Mouse (Mus musculus): ENCODE measurements around the gene Tomm40.

The Tomm40 gene

DNA sequence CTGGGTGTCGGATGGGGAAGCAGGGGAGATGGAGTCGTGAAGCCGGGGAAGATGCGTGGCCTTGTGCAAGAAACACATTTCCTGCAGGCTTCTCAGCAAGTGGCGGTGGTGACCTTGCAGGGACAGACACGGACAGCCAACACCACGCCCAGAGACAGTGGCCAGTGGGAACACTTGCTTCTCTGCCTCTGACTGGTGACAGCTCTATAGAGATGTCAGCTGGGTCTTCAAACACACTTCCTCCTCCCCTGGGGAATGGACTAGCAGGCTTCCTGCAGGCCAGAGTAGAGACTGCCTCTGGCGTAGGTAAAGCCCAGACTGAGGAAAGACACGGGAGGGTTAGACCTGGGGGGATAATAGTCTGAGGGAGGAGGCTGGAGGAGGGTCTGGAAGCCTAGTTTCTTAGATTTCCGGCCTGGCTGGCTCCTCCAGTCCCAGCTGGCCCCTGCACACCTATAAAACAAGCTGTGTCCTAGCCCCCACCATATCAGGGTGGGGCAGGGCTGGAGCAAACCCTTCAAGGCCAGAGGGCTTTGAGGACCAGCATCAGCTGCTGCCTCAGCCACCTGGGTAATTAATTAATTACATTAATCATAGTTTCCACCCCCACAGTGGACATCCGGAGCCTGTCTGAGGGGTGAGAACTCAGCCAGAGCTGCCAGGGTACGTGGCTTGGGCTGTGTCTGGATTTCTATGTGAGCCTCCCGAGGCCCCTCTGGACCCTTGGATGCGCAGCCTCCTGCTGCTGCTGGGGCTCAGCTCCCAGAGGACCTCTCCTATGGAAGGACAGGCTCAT lies 29.6 kb upstream of the Tomm40 start:
- peak in 1 of 2 experiments; percentile 22 for DNase-seq

DNA sequence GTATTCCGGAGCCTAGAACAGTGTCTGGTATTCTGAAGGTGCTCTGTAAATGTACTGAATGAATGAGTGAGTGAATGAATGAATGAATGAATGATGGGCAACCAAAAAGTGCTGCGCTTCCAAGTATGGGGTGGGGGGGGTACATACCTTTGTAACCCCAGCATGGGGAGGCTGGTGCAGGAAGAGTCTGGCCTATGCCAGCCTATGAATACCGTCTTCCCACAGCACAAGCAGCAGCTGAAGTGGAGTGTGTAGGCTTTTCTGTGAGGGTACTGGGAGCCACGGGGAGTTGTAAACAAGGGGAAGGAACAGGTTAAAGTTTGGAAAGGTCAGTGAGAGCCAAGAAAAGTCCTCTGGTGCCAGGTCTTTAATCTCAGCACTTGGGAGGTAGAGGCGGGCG lies 28.6 kb upstream of the Tomm40 start:
- no peak for DNase-seq

DNA sequence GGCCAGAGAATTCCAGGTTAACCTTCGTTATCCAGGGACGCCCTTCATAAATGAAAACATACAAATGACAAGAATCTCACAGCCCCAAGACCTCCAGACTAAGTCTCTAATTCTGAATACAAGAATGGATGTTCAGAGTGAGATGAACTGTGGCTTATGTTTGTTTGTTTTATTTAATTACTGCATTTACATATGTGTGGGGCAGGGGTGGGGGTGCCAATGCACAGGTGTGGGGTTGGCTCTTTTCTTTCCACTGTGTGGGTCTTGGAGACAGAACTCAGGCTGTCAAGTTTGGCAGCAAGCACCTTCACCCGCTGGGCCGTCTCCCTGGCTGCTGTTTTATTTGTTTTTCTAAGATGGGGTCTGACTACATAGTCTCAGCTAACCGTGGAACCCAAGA lies 27.2 kb upstream of the Tomm40 start:
- DNase-seq = no peak

DNA sequence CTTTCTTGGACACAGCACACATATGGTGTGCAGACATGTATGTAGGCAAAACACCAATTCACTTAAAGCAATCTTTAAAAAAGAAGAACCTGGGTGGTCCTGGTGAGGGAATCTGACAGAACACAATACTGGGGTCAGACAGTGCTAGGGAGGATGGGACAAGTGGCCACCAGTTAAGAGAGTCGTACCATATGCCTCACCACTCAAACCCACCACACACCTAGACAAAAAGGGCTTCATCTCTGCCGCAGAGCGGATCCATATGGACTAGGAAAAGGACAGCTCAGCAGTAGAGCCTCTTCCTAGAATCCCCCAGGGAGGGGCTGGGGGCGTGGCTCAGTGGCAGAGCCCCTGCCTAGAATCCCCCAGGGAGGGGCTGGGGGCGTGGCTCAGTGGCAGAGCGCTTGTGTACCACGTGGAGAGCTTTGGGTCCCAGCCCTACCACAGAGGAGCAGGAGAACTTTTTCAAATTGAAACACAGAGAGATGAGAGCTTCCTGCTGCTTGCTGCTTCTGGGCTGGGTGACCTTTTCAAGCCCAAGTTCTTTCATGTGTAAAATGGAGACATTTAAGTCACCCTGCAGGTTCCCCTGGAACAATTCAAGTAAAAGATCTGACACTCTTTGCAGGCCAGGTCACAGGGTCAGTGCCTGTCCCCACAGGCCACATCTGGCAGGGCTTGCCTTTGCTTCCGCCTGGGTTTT lies 26.2 kb upstream of the Tomm40 start:
- DNase-seq = no peak

DNA sequence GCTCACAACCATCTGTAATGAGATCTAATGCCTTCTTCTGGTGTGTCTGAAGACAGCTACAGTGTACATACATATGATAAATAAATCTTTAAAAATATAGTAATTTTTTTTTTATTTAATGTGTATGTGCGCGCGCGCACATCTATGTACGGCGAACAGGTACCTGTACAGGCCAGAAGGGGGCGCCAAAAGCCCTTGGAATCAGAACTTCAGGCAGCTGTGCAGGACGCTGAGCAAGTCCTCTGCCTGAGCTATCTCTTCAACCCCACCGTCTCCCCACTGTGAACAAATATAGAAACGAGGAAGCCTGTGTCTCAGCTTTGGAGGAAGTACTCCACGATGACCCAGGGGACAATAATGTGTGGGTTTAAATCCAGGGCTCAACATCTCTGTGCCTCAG lies 25.0 kb upstream of the Tomm40 start:
- DNase-seq = peak in 1 of 2 experiments; percentile 45

DNA sequence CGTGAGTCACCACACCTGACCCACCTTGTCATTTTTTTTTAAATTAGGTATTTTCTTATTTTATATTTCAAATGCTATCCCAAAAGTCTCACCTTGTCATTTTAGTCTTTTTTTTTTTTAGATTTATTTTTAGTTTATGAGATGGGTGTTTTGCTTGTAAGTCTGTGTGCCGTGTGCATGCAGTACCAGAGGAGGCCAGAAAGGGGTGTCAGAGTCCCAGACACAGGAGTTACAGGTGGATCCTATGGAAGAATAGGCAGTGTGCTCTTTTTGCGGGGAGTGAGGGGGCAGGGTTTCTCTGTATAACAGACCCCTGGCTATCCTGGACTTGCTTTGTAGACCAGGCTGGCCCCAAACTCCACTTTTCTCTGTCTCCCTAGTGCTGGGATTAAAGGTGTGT lies 23.5 kb upstream of the Tomm40 start:
- DNase-seq = no peak

DNA sequence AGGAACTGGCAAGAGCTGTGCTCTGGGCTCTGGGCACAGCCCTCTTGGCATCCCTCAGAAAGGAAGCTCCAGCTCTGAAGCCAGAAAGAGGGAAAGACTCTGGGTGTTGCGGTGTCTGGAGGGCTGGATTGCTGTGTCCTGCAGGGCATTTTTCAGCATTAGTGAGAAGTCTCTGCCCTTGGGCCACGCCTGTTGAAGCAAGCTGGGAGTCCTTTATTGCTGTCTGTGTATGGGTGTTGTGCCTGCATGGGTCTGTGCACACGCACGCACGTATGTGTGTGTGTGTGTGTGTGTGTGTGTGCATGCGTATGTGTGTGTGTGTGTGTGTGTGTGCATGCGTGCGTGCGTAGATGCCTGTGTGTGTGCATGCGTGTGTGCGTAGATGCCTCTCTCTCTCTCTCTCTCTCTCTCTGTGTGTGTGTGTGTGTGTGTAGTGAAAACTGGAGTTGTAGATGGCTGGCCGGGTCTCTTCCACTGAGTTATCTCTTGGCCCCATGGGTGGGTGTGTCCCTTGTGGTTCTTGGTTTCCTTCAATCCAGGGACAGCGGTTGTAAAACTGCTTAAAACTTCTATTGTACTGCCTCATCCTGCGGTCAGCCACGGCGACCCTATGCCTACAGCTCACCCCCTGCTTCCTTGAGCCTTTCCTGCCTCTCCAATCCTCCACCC lies 21.3 kb upstream of the Tomm40 start:
- no peak for DNase-seq

DNA sequence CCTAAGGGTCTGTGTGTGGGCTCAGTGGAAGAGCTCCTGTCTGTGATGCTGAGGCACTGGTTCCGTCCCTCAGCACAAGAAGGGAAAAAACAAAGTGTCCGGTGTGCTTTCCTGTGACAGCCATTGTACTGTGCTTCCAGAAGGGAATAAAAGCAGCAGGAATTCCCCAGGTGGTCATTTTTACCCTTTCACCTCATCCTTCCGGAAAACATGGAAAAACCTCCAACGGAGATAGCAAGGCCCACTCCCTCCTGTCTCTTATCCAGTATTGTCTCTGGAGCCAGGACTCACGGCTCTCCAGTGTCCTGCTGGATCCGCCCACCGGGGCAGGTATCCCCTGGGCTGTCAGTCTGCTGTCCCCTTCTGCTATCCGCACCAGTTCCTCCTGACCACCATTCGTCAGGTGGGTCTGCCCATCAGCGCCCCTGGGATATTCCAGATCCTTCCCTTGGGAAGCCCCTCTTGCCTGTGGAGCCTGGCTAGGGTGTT lies 19.0 kb upstream of the Tomm40 start:
- DNase-seq = no peak

DNA sequence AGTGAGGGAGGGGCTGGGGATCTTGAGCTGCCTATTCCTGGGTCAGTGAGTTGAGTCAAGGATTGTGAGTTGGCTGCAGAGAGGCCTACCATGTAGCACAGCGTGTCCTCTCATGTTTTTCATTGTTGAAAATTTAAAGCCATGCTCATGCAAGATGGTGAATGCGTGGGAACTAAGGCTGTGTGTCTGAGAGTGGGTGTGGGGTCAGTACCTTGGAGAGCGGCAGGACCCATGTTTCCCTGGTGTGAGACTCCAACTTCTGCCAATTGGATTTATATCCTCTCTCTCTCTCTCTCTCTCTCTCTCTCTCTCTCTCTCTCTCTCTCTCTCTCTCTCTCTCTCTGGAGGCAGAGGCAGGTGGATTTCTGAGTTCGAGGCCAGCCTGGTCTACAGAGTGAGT lies 11.3 kb upstream of the Tomm40 start:
- DNase-seq = no peak

DNA sequence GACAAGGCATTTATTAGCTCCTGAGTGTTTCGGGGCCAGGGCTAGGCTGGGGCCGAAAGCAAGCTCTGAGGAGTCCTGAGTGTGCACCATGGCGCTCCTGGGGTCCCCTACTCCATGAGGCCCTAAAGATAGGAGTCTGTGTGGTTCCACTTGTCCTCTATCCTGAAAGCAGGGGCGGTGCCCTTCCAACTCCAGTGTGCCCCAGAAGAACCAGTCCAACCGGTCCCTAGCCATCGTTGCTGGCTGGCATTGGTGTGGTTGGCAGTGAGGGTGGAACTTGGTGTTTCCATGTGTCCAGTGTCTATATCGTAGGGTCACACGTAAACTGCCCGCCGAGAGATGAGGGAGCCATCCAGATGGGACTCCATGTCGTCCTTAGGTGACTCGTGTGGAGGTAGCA lies 8.9 kb upstream of the Tomm40 start:
- peak; percentile 84 to 90 for DNase-seq

DNA sequence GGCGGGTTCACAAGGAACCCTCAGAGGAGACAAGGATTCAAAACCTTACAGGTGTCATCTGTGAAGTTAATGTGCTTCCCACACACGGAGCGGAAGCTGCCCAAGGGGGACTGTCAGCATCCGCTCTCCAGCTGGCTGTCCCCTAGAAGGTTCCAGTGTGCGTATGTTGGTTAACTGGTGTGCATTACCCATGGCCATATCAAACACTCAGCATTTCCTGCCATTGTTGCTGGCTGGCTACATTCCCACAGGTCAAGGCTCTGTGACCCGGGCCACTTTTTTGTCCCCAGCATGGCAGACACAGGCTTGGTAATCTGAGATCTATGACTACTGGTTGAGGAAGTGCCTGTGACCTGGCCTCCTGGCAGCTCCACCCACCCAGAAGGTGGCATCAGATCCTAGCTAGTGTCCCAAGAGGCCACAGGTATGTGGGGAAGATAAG lies 7.5 kb upstream of the Tomm40 start:
- peak; percentile 76 to 84 for DNase-seq

DNA sequence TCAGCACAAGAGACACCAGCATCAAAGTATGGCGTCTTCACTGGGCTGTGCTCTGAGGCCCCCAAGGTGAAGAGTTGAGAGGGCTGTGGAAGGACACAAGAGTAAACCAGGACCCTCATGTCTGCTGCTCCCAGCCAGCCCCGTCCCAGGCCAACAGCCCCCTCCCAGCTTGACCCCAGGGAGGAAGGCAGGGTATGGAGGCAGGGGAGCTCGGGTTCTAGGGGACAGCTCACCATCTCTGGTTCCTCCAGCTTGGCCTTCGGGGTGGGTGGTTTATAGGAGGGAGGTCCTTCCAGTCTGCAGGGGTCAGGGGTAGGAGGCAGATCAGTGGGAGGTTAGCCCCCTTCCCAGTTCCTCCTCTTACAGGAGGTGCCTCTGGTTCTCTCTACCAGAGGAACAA lies 4.0 kb upstream of the Tomm40 start:
- DNase-seq = no peak

DNA sequence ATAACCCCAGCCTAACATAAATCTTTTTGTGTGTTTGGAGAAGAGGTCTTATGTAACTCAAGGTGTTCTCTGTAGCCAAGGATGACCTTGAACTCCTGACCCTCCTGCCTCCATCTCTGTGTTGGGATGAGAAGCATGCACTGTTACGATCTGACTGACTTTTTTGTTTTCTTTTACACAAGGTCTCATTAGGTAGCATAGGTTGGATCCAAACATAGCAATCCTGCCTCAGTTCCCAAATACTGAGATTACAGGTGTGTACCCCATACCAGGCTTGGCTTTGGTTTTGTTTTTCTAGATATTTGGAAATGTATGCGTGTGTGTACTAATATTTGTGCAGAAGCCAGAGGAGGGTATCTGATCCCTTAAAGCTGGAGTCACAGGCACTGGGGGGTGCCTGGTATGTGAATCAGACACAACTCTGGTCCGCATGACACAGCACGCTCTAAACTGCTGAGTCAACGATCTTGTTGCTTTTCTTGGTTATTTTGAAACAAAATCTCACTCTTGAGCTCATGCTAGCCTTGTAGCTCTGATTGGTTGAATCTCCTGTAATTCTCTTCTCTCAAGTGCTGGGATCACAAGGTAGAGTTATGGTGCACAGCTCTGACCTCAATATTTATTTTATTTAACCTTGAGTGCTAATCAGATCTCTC lies 3.2 kb upstream of the Tomm40 start:
- no peak for DNase-seq

DNA sequence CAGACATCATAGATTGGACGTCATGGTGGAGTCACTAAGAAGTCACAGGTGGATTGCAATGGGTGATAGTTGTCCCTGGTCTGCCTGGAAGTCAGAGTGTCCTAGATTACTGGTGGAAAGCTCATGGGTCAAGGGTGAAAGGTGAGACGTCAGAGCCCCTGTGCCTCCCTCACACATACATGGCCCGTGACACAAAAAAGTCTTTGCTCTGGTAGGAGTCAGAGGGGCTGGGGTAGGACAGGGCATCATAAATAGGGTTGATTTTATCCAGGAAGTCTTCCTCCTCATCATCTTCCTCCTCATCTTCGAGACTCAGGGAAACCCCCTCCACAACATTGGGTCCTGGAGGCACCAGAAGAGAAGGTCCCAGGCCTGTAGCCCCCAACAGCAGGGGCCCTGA lies 2.1 kb upstream of the Tomm40 start:
- no peak for DNase-seq

DNA sequence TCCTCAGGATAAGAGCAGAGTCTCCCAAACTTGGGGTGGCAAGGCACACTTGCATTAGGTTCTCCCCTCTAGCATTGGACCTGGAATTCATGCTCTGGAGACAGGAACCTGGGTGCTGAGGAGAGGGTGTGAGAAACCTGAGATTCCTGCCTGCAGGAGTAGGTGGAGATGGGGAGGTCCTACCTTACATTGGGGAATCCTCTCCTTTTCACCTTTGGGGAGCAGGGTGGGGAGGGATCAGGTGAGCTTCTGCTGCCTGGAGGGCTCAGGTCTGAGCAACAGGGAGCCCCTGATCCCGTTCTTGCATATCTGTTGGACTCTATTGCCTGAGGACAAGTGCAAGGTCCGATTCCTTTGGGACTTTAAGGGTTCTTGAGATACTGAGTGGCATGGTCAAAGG lies 1.6 kb upstream of the Tomm40 start:
- DNase-seq = no peak

DNA sequence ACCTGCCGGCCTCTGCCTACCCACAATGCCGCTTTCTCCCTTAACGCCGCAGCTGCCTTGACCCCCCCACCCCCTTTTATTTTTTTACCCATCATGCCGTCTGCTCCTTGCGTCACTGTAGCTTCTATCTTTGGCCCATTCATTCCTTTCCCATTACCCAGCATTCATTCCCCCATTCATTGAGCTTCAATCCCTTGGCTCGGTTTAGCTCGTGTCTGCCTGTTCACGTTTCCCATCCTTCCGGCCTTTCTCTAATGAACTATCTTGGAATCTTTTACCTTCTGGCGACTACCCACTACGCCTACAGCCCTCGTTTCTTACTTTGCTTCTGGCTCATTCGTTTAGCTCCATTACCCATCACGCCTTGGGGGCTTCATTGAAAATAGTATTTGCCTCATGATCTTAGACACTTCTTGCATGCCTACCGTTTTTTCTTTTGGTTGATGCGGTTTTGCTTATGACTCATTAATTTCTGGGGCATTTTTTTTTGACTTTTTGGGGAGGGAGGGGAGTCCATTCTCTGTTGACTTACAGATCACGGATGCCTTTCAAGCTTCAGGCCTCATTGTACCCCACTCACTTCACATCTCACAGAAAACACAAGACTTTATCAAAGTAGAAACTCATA lies 931 bp upstream of the Tomm40 start:
- DNase-seq = no peak

DNA sequence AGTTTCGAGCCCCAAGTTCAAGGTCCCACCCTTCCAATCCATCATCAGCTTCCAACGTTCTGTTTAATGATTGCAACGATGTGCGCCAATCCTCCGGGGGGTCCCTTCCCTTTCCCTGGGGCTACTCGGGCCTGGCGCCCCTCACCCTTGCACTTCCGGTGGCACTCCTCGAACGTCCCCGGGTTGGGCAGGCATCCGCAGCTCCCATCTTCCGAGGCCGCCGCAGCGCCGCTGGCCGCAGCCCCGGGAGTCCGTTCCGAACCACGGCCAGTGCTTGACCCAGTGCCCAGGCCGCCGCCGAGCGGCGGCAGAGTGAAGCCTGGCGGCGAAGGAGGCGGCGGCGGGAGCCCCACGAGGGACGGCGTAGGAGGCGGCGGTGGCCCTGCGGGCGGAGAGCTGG lies 402 bp downstream of the Tomm40 start:
- no peak for DNase-seq

DNA sequence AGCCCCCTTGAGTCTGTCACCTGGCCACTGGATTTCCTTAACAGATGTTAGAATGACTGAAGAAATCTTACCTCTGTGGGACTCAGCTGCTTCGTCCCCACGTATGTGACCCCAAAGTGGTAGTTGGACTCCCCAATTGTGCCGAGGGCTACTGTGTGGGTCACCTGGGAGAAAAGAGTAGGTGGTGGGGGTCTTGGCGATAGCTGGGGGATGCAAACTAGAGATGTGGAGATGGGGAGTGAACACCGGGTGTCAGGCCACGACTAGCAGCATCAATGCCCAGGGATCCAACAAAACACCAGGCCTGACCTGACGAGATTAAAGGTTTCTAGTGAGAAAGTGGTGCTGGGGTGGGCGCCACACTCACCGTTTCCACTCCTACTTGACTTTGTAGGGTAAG lies 1.6 kb downstream of the Tomm40 start:
- no peak for DNase-seq

DNA sequence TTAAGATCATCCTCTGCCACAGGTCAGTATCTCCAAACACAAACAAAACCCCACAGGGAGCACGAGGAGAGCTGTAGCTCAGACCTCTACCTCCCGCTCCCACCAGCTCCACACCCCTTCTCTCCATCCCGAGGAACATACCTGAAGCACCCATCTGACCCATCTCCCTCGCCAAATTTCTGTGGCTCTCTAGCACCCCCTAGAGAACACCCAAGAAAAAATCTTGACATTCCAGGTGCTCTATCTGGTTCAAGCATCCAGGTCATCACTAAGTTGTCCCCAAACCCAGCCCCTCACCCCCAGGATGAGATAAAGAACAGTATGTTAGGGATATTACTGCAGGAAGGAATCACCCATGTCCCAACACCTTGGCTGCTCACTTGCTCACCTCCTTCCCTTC lies 2.0 kb downstream of the Tomm40 start:
- no peak for DNase-seq

DNA sequence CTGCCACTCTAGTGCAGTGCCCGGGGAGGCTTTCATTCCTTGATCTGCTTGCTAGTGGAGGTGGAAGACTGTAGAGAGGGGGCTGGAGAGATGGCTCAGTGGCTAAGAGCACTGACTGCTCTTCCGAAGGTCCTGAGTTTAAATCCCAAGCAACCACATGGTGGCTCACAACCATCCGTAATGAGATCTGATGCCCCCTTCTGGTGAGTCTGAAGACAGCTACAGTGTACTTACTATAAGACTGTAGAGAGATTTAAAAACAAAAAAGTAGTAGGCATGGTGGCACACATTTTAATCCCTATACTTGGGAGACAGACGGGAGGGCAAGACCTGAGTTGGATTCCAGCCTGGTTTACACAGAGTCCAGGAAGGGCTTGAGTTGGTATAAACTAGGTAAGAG lies 2.8 kb downstream of the Tomm40 start:
- DNase-seq = no peak

DNA sequence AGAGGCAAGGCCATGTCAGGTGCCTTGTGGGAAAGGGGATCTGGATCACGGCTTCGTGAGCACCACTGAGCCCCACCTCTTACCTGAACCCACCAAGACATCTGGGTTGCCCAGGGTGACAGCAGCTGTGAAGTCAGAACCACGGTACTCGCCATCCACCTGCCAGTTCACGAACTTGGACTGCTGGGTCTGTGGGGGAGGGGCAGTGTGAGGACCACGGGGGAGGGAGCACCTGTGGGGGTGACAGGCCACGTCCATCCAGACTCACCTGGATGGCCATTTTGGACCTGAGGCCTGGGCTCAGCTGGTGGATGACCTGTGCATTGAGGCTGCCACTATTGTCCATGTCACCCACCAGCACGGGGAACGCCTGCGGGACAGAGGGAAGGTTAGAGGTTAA lies 4.6 kb downstream of the Tomm40 start:
- no peak for DNase-seq

DNA sequence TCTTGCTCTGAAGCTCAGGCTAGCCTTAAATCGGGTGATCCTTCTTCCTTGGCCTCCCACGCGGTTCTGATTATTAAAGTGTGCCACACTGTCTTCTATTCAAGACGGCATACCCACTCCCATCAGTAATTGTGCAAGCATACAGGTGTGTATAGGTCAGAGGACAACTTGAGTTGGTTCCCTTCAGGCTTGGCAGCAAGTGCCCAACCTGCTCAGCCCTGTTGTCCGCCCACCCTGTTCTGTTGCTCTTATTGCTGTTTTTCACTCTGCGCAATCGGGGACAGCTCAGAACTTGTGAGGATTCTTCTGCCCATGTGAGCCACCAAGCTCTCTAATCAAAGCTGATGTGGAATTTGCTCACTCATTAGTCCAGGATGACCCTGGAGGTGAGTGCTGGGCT lies 10.0 kb downstream of the Tomm40 start:
- DNase-seq = no peak

DNA sequence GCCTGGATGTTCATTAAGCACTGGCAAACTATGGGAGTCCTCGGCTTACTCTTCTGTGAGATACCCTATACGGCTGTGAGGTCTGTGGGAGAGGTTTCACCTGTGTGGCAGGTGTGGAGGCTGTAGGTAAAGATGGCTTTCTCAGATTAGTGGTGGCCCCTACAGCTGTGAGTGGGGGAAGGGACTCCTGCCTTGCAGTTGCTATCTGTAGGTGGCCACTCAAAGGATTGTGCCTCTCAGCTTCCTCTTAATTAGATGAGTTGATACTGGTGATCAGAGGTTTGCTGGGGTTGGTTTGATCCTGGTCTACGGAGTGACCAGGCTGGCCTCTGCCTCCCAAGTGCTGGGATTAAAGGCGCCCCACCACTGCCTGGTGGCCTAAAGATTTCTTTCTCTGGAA lies 10.8 kb downstream of the Tomm40 start:
- no peak for DNase-seq

Measured in lung, adult 18-20 months (tissue).